Mouse (Mus musculus): ENCODE measurements around the gene Obp2a.

GRCm38 (mm10) chr2:25657652-25658051 lies 42.2 kb upstream of the Obp2a start, which contains the start of gene Lcn5:
- TF ChIP-seq POLR2A (IDR thresholded peaks at IDR 0.05; ENCODE audit: borderline replicate concordance, control insufficient read depth, low read depth, low read length) (no peak), CTCF (IDR thresholded peaks at IDR 0.05; ENCODE audit: control insufficient read depth, insufficient read depth, low read length) (no peak)

Data from bone marrow, adult 2 months (tissue).